Mouse (Mus musculus) G1E (cell line): Measurements from ENCODE around the gene Rnase2b. TPM values are rescaled to one million over a fixed set of nuclear protein-coding genes. Genes with fewer than 3 reads are reported as not detected.

Experiments
- ATAC-seq: 2 replicates; pipeline ENCODE4 v1.8.0; 2016; ENCODE audit warnings: mild to moderate bottlenecking; ENCODE audit not compliant: insufficient number of reproducible peaks, poor library complexity, low FRiP score, severe bottlenecking; ENCODE audit errors: extremely low read depth
- DNase-seq: peaks from one replicate; pipeline ENCODE4 v3.0.0; 2012; ENCODE audit warnings: low spot score
- H3K27me3 ChIP-seq: 2 replicates; pipeline ENCODE4 v1.6.1; 2012; ENCODE audit warnings: mild to moderate bottlenecking, low read length, inconsistent platforms; ENCODE audit not compliant: insufficient read depth
- H3K36me3 ChIP-seq: replicated peaks from 2 replicates; pipeline ENCODE3; 2012; ENCODE audit warnings: mild to moderate bottlenecking, inconsistent platforms
- H3K4me1 ChIP-seq: 2 replicates; pipeline ENCODE4 v1.6.1; 2012; ENCODE audit warnings: low read depth, low read length, inconsistent platforms, mixed read lengths; ENCODE audit not compliant: insufficient read depth
- H3K4me3 ChIP-seq: 2 replicates; pipeline ENCODE4 v1.5.1; 2012; ENCODE audit warnings: low read depth, mild to moderate bottlenecking, inconsistent platforms, low read length, moderate library complexity, mixed read lengths
- H3K9me3 ChIP-seq: replicated peaks from 2 replicates; pipeline ENCODE4 v1.6.1; 2012; ENCODE audit warnings: inconsistent platforms
- CTCF ChIP-seq: IDR thresholded peaks from 2 replicates; pipeline ENCODE4 v1.5.1; 2012; ENCODE audit warnings: low read depth, low read length, inconsistent platforms, mixed read lengths
- GATA1 ChIP-seq: IDR thresholded peaks from 2 replicates; pipeline ENCODE4 v1.6.1; 2012; ENCODE audit warnings: borderline replicate concordance, low read length, inconsistent platforms, mixed read lengths
- GATA2 ChIP-seq: IDR thresholded peaks from 2 replicates; pipeline ENCODE4 v1.6.1; 2012; ENCODE audit warnings: low read depth, low read length, inconsistent platforms, borderline replicate concordance
- POLR2AphosphoS5 ChIP-seq: IDR thresholded peaks from 2 replicates; pipeline ENCODE4 v1.6.1; 2012; ENCODE audit warnings: low read depth, low read length, inconsistent platforms; ENCODE audit not compliant: insufficient replicate concordance
- TAL1 ChIP-seq: conservative IDR thresholded peaks from 2 replicates; pipeline ENCODE4 v1.6.1; 2012; ENCODE audit warnings: low read depth, low read length, inconsistent platforms, mixed read lengths
- polyA plus RNA-seq: library from polyadenylated mRNA; stranded (reverse); fragments of >175 nt; gene quantifications from 2 replicates; pipeline ENCODE4 v1.2.3, GENCODE M21; 2012
- total RNA-seq, 2 experiments: library from RNA; stranded (forward) in 1 of 2; stranded (reverse) in 1 of 2; fragments of 200-1000 nt in 1 of 2; fragments of >200 nt in 1 of 2; fragmentation: Nextera tagmentation in 1 of 2; gene quantifications; 2 replicates each; pipeline ENCODE4 v1.2.3; 2014 to 2017

The Rnase2b gene
- total and polyA plus RNA-seq, 3 experiments = not detected

DNA sequence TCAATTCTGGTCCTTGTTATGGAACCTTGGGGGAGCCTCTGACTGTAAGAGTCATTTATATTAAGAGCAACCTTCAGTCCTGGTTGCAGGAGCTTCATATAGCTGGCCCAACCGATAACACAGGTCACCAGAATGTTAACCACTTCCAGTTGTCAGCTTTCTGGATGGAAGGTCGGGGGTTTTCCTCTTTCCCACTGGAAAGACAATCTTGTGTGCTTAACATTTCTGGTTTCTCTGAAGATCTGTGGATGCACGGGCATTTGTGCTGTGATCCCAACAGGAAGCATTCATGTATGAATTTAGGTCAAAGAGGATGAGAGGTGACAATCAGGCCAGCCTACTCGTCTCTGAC is 32.5 kb upstream of the Rnase2b start:
- H3K4me3 ChIP-seq = peak overlapping the region; percentile 69; the same call in 1 of the 2 replicates
- ATAC-seq (no peak), DNase-seq (no peak)

DNA sequence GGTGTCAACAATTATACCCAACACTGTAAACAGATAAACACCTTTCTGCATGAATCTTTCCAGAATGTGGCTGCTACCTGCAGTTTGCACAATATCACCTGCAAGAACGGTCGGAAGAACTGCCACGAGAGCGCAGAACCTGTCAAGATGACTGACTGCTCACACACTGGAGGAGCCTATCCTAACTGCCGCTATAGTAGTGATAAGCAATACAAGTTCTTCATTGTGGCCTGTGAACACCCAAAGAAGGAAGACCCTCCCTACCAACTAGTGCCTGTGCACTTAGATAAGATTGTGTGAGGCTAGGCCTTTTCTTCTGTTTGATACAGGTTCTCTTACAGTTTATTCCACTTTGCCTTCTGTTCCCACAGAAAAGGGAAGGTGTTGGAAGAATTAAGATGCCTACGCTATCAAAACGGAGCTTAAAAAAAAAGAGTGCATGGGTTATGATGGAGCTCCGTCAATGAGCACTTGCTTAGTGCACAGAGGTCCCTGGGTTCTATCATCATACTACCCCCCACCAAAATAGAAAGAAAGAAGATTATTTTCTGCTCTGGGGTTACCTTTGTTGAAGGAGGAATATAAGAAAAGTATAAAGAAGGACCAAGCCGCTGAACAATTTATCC is 31.6 kb upstream of the Rnase2b start:
- Histone ChIP-seq H3K27me3 (no peaks in the 10 kb centered on the region), H3K9me3 (no peaks in the 10 kb centered on the region), H3K36me3 (no peaks in the 10 kb centered on the region), H3K4me3 (peak overlapping the region; percentile 69), H3K4me1 (peaks cover 61% of the 10 kb centered on the region)
- ATAC-seq (peak; percentile 83), DNase-seq (no peak)
- no peak for TF ChIP-seq POLR2AphosphoS5
- TF ChIP-seq TAL1 = peak; percentile 87

More for the DNA sequence above, 32.5 kb upstream of the Rnase2b start:
- no peak for TF ChIP-seq GATA2
- no peak for TF ChIP-seq POLR2AphosphoS5
- no peaks in the 10 kb centered on the region for H3K27me3 ChIP-seq
- H3K36me3 ChIP-seq = no peaks in the 10 kb centered on the region
- H3K9me3 ChIP-seq = no peaks in the 10 kb centered on the region
- peaks cover 64% of the 10 kb centered on the region for H3K4me1 ChIP-seq

DNA sequence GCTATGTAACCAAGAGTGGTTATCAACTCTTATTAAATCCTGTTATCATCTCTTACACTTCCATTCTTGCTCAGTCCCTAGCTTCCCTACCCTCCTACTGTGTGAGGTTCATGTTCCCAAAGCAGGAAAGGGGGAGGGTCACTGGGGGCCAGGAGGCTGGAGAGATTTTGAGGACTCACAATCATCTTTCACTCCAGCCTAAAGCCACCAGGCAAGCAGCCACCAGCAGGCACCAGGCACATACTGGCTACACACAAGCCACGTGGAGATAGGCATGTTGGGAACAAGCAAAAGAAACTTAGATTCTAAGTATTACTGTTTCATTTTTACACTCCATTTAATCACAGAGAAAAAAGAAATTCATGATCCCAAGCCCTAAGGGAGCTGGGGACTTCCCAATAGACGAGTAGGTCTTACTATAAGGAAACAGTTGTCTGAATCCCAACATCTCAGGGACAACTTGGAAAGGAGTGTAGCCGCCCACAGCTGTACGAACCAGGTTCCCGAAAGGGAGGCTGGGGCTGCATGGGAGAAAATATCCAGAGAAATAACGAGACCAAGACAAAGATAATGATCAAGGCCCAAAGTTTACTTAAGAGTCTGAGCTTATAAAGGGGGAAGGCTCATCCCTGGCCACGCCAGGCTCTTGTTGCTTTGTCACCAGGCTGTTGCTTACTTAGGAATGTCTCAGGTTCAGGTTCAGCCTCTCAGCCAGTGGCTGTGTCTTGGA is 30.8 kb upstream of the Rnase2b start:
- TF ChIP-seq GATA2 (no peak), CTCF (no peak), TAL1 (no peak), POLR2AphosphoS5 (no peak), GATA1 (no peak)
- DNase-seq (no peak), ATAC-seq (no peak)
- H3K36me3 ChIP-seq = no peaks in the 10 kb centered on the region
- peak overlapping the region; percentile 48; the same call in 1 of the 2 replicates for H3K4me3 ChIP-seq
- no peaks in the 10 kb centered on the region for H3K27me3 ChIP-seq
- peaks cover 57% of the 10 kb centered on the region for H3K4me1 ChIP-seq
- no peaks in the 10 kb centered on the region for H3K9me3 ChIP-seq

GRCm38 (mm10) chr14:51132372-51132771 is 29.7 kb upstream of the Rnase2b start:
- H3K4me1 ChIP-seq = peaks cover 47% of the 10 kb centered on the region
- ATAC-seq = 0 out of 2 replicates have a peak, but pooled peaks have one; percentile 22

GRCm38 (mm10) chr14:51140342-51140741 is 21.7 kb upstream of the Rnase2b start:
- Histone ChIP-seq H3K4me1 (peaks cover 31% of the 10 kb centered on the region), H3K27me3 (peaks cover 2% of the 10 kb centered on the region), H3K36me3 (no peaks in the 10 kb centered on the region), H3K4me3 (no peak overlapping the region), H3K9me3 (no peaks in the 10 kb centered on the region)
- DNase-seq = no peak
- no peak for ATAC-seq
- TF ChIP-seq GATA2 (no peak), TAL1 (no peak), GATA1 (no peak), CTCF (no peak), POLR2AphosphoS5 (no peak)

More at GRCm38 (mm10) chr14:51132372-51132771, 29.7 kb upstream of the Rnase2b start:
- no peaks in the 10 kb centered on the region for H3K36me3 ChIP-seq
- TF ChIP-seq CTCF (no peak), POLR2AphosphoS5 (no peak), GATA2 (no peak), TAL1 (no peak), GATA1 (no peak)
- no peaks in the 10 kb centered on the region for H3K9me3 ChIP-seq
- H3K4me3 ChIP-seq = no peak overlapping the region
- DNase-seq = no peak
- no peaks in the 10 kb centered on the region for H3K27me3 ChIP-seq

DNA sequence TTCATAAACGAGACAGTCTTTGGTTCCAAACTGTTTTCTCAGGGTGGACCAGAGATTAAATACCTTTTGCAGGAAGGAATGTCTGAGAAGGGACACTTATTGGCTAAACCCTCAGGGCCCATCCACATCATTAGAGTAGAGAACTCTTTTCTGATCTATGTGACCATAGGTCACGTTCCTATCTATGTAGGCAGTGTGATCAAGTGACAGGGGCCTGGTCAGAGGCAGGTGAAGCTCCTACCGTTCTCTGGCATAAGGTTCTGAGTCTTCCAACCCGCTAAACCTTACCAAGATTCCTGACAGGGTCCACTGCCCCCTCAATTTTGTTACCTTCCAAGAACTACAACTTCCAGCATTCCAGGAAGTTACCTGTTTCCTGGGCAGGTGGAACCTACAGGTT is 19.9 kb upstream of the Rnase2b start:
- ATAC-seq (no peak), DNase-seq (no peak)
- Histone ChIP-seq H3K4me3 (no peak overlapping the region), H3K36me3 (no peaks in the 10 kb centered on the region), H3K9me3 (no peaks in the 10 kb centered on the region), H3K4me1 (peaks cover 46% of the 10 kb centered on the region), H3K27me3 (peaks cover 17% of the 10 kb centered on the region)
- TF ChIP-seq GATA1 (no peak), TAL1 (no peak), GATA2 (no peak), CTCF (no peak), POLR2AphosphoS5 (no peak)
